Mouse (Mus musculus): Measurements from ENCODE around the gene Itpk1. TPM values are rescaled to one million over a fixed set of nuclear protein-coding genes. Genes with fewer than 3 reads are reported as not detected.

The Itpk1 gene
- polyA plus RNA-seq, 1 experiment from 2014 or later: 12.0 TPM

GRCm38 (mm10) chr12:102672176-102672575 lies 32.6 kb downstream of the Itpk1 start:
- Histone ChIP-seq H3K4me2 (replicated peaks) (no peak overlapping the region), H3K36me3 (no peaks in the 10 kb centered on the region), H3K9me3 (no peaks in the 10 kb centered on the region), H3K27me3 (no peaks in the 10 kb centered on the region), H3K27ac (no peak overlapping the region), H3K4me3 (no peak overlapping the region), H3K9ac (no peak overlapping the region), H3K4me1 (peaks cover 8% of the 10 kb centered on the region; the same call in 1 of the 2 replicates)
- 67% methylated on average over 8 of the region's 8 CpGs for WGBS
- no peak for ATAC-seq (ENCODE audit: insufficient number of reproducible peaks, insufficient read depth, low FRiP score, low TSS enrichment)

GRCm38 (mm10) chr12:102670848-102671247 lies 33.9 kb downstream of the Itpk1 start:
- H3K36me3 ChIP-seq: no peaks in the 10 kb centered on the region
- no peak overlapping the region for H3K27ac ChIP-seq
- H3K4me3 ChIP-seq: no peak overlapping the region
- H3K4me2 ChIP-seq (replicated peaks): no peak overlapping the region
- H3K9ac ChIP-seq: no peak overlapping the region
- no peak for ATAC-seq (ENCODE audit: insufficient number of reproducible peaks, insufficient read depth, low FRiP score, low TSS enrichment)
- no peaks in the 10 kb centered on the region for H3K27me3 ChIP-seq
- no peaks in the 10 kb centered on the region for H3K9me3 ChIP-seq
- H3K4me1 ChIP-seq: peaks cover 8% of the 10 kb centered on the region; the same call in 1 of the 2 replicates
- WGBS: 57% methylated on average over 8 of the region's 8 CpGs

DNA sequence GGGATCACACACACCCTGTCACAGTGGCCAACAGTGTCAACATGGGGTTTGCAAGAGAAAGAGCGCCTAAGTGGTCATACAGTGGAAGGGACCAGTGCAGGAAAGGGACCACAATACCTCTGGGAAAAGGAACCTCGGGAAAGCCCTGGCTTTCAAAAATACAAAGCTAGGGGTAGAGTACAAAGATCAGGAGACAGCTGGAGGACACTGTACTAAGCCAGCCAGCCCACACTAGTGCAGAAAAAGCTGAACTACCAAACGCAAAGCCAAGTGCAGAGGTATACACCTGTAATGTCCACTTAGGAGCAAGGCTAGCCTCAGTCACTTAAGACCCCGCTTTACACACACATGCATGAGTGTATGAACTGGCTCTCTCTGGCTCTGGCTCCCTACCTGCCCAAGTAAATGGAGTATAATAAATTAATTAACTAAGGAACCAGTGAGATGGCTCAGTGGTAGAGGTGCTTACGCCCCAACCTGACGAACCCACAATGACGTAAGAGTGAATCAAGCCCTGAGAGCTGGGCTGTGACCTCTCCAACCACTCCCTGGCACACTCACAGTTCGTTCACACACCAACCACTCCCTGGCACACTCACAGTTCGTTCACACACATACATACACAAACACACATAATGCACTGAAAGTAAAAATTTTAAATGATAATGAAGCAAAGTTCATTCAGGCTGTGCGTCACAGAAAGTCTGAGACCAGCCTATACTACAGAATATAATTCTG lies 39.1 kb downstream of the Itpk1 start:
- no peak overlapping the region for H3K9ac ChIP-seq
- WGBS: 80% methylated on average over 10 of the region's 10 CpGs
- no peaks in the 10 kb centered on the region for H3K36me3 ChIP-seq
- no peak overlapping the region for H3K4me2 ChIP-seq (replicated peaks)
- no peaks in the 10 kb centered on the region for H3K9me3 ChIP-seq
- no peaks in the 10 kb centered on the region for H3K4me1 ChIP-seq
- no peak overlapping the region for H3K4me3 ChIP-seq
- ATAC-seq (ENCODE audit: insufficient number of reproducible peaks, insufficient read depth, low FRiP score, low TSS enrichment): no peak
- H3K27ac ChIP-seq: no peak overlapping the region
- no peaks in the 10 kb centered on the region for H3K27me3 ChIP-seq

- Histone ChIP-seq H3K9me3 (no peaks in the 10 kb centered on the region), H3K27me3 (no peaks in the 10 kb centered on the region), H3K36me3 (no peaks in the 10 kb centered on the region), H3K27ac (no peak overlapping the region), H3K4me1 (no peaks in the 10 kb centered on the region), H3K9ac (no peak overlapping the region), H3K4me2 (replicated peaks) (no peak overlapping the region), H3K4me3 (no peak overlapping the region)
- ATAC-seq (ENCODE audit: insufficient number of reproducible peaks, insufficient read depth, low FRiP score, low TSS enrichment): no peak
- 94% methylated on average over 2 of the region's 2 CpGs for WGBS
Measured at GRCm38 (mm10) chr12:102664052-102664448, 40.7 kb downstream of the Itpk1 start.

GRCm38 (mm10) chr12:102663349-102664051 lies 41.2 kb downstream of the Itpk1 start:
- Histone ChIP-seq H3K4me1 (no peaks in the 10 kb centered on the region), H3K27ac (no peak overlapping the region), H3K4me2 (replicated peaks) (no peak overlapping the region), H3K27me3 (no peaks in the 10 kb centered on the region), H3K9ac (no peak overlapping the region), H3K4me3 (no peak overlapping the region), H3K36me3 (no peaks in the 10 kb centered on the region), H3K9me3 (no peaks in the 10 kb centered on the region)
- WGBS: 78% methylated on average over 11 of the region's 11 CpGs
- no peak for ATAC-seq (ENCODE audit: insufficient number of reproducible peaks, insufficient read depth, low FRiP score, low TSS enrichment)

DNA sequence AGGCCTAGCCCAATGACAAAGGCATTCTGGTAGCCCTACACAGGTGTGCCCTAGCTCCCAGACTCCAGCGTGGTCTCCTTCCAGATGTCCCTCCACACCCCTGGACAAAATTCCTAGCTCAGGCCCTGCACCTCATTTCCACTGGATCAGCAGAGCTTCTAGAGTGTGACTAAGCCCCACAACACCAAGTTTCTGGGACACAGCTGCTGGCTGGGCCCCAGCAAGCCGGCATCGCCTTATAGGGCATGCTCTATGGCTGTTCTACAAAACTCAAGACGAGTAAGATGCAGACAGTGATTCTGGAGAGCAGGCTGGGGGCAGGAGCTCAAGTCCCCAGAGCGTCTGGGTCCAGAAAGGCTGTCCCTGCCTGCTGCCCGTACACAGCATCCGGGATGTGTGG lies 43.0 kb downstream of the Itpk1 start:
- H3K9me3 ChIP-seq: no peaks in the 10 kb centered on the region
- H3K27me3 ChIP-seq: no peaks in the 10 kb centered on the region
- ATAC-seq (ENCODE audit: insufficient number of reproducible peaks, insufficient read depth, low FRiP score, low TSS enrichment): no peak
- H3K4me2 ChIP-seq (replicated peaks): no peak overlapping the region
- H3K36me3 ChIP-seq: no peaks in the 10 kb centered on the region
- no peak overlapping the region for H3K9ac ChIP-seq
- 65% methylated on average over 7 of the region's 7 CpGs for WGBS
- H3K27ac ChIP-seq: no peak overlapping the region; the same call in 1 of the 2 replicates
- no peak overlapping the region for H3K4me3 ChIP-seq
- no peaks in the 10 kb centered on the region for H3K4me1 ChIP-seq

- Histone ChIP-seq H3K4me2 (replicated peaks) (no peak overlapping the region), H3K36me3 (no peaks in the 10 kb centered on the region), H3K4me1 (peaks cover 3% of the 10 kb centered on the region; the same call in 1 of the 2 replicates), H3K27me3 (no peaks in the 10 kb centered on the region), H3K9me3 (no peaks in the 10 kb centered on the region), H3K27ac (no peak overlapping the region), H3K9ac (no peak overlapping the region), H3K4me3 (no peak overlapping the region)
- no peak for ATAC-seq (ENCODE audit: insufficient number of reproducible peaks, insufficient read depth, low FRiP score, low TSS enrichment)
- 89% methylated on average over 8 of the region's 8 CpGs for whole genome bisulfite sequencing
Measured at GRCm38 (mm10) chr12:102660906-102661651, 43.7 kb downstream of the Itpk1 start.

DNA sequence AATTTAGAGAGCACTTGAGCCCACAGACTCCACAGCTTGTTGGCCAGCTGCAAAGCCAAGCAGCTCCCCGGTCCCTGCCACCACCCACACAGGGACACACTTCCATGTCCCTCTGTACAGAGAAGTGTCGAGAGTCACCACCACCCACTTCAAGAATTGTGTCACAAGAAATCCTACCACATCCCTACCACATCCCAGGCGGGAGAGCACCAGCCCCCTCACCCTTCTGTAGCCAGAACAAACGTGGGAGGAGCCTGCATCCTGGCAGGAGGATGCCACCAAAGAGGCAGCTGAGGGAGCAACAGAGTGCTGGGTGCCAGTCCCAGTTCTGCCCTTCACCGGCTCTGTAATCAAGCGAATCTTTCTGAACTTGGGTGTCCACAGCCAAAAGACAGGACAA lies 51.7 kb downstream of the Itpk1 start:
- no peak for ATAC-seq (ENCODE audit: insufficient number of reproducible peaks, insufficient read depth, low FRiP score, low TSS enrichment)
- WGBS: 72% methylated on average over 6 of the region's 6 CpGs
- peaks cover 12% of the 10 kb centered on the region; the same call in 1 of the 2 replicates for H3K4me1 ChIP-seq

DNA sequence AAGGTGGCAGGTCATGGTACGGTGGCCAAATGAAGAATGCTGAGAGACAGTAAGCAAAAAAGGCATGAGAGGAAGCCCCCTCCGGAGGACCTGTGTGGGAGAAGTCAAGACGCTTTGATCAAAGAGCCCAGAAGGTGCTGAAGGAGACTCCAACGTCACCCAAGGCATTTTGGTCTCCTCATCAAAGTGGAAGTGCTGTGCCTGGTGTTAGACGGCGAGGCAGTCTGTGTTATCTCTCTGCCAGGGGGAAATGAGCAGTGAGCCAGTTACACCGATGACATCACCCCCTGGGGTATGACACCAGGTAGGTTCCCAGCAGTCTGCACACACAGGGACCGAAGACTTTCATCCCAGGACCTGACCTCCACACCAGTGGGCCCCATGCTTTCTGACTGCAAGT lies 52.3 kb downstream of the Itpk1 start:
- peaks cover 12% of the 10 kb centered on the region; the same call in 1 of the 2 replicates for H3K4me1 ChIP-seq
- no peak overlapping the region for H3K27ac ChIP-seq

More for the DNA sequence above, 51.7 kb downstream of the Itpk1 start:
- no peak overlapping the region for H3K9ac ChIP-seq
- no peak overlapping the region for H3K4me2 ChIP-seq (replicated peaks)
- no peaks in the 10 kb centered on the region for H3K27me3 ChIP-seq
- H3K9me3 ChIP-seq: no peaks in the 10 kb centered on the region
- no peaks in the 10 kb centered on the region for H3K36me3 ChIP-seq
- H3K27ac ChIP-seq: no peak overlapping the region
- no peak overlapping the region for H3K4me3 ChIP-seq

DNA sequence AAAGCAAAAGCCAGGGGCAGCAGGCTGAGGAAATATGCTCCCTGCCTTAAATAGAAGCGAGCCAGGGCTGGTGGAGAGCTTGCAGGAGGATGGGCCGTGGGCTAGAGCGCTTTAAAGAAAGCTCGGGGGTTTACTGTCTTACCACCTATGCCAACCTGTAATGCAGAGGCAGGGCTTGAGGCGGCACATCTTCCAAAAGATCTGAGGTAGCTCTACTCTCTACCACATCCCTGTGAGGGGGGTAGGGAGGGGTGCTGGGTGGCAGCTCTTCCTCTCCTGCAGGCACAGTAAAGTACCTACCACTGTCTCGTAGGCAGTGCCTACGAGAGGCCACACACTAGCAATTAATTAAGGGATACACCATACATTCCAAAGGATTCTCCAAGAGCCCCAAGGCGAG lies 52.9 kb downstream of the Itpk1 start:
- 57% methylated on average over 8 of the region's 8 CpGs for WGBS
- no peaks in the 10 kb centered on the region for H3K9me3 ChIP-seq
- no peak for ATAC-seq (ENCODE audit: insufficient number of reproducible peaks, insufficient read depth, low FRiP score, low TSS enrichment)
- H3K4me3 ChIP-seq: no peak overlapping the region
- H3K4me2 ChIP-seq (replicated peaks): no peak overlapping the region
- H3K36me3 ChIP-seq: no peaks in the 10 kb centered on the region
- H3K9ac ChIP-seq: no peak overlapping the region
- no peaks in the 10 kb centered on the region for H3K27me3 ChIP-seq
- peaks cover 15% of the 10 kb centered on the region; the same call in 1 of the 2 replicates for H3K4me1 ChIP-seq
- H3K27ac ChIP-seq: no peak overlapping the region

More for the DNA sequence above, 52.3 kb downstream of the Itpk1 start:
- Histone ChIP-seq H3K9me3 (no peaks in the 10 kb centered on the region), H3K4me2 (replicated peaks) (no peak overlapping the region), H3K36me3 (no peaks in the 10 kb centered on the region), H3K27me3 (no peaks in the 10 kb centered on the region), H3K4me3 (no peak overlapping the region), H3K9ac (no peak overlapping the region)
- 59% methylated on average over 8 of the region's 8 CpGs for WGBS
- no peak for ATAC-seq (ENCODE audit: insufficient number of reproducible peaks, insufficient read depth, low FRiP score, low TSS enrichment)

- no peak overlapping the region for H3K27ac ChIP-seq
- no peaks in the 10 kb centered on the region for H3K9me3 ChIP-seq
- no peak overlapping the region for H3K9ac ChIP-seq
- no peak for ATAC-seq (ENCODE audit: insufficient number of reproducible peaks, insufficient read depth, low FRiP score, low TSS enrichment)
- H3K4me2 ChIP-seq (replicated peaks): no peak overlapping the region
- no peaks in the 10 kb centered on the region for H3K36me3 ChIP-seq
- 77% methylated on average over 8 of the region's 8 CpGs for WGBS
- no peaks in the 10 kb centered on the region for H3K27me3 ChIP-seq
- no peak overlapping the region for H3K4me3 ChIP-seq
- H3K4me1 ChIP-seq: peaks cover 15% of the 10 kb centered on the region; the same call in 1 of the 2 replicates
Measured at GRCm38 (mm10) chr12:102651401-102651800, 53.3 kb downstream of the Itpk1 start.

All from embryonic facial prominence, embryonic 12.5 days (tissue).